Mouse (Mus musculus) heart, embryonic 16.5 days (tissue): ENCODE measurements around the gene Rbks. TPM values are rescaled to one million over a fixed set of nuclear protein-coding genes. Genes with fewer than 3 reads are reported as not detected.

Experiments used
- ATAC-seq: fragments of 200-750 bp; cut with Nextera tagmentation; replicated peaks from 2 replicates; pipeline ENCODE4 v1.8.0; 2017; ENCODE audit warnings: moderate number of reproducible peaks; ENCODE audit not compliant: insufficient read depth, low FRiP score; ENCODE audit errors: extremely low read depth
- H3K27ac ChIP-seq: fragments of 300-500 bp; sonication (generic); 2 replicates; pipeline ENCODE4 v1.5.1; 2014; ENCODE audit warnings: mild to moderate bottlenecking, low read length, control low read depth, moderate library complexity
- H3K27me3 ChIP-seq: fragments of 300-500 bp; sonication (generic); 2 replicates; pipeline ENCODE4 v1.6.1; 2014; ENCODE audit warnings: low read length, mixed read lengths; ENCODE audit not compliant: control insufficient read depth, insufficient read depth
- H3K36me3 ChIP-seq: fragments of 300-500 bp; sonication (generic); 2 replicates; pipeline ENCODE4 v1.6.1; 2014; ENCODE audit not compliant: control insufficient read depth, insufficient read depth
- H3K4me1 ChIP-seq: fragments of 300-500 bp; sonication (generic); 2 replicates; pipeline ENCODE4 v1.6.1; 2014; ENCODE audit warnings: low read length, mixed read lengths; ENCODE audit not compliant: control insufficient read depth, insufficient read depth
- H3K4me2 ChIP-seq: fragments of 300-500 bp; sonication (generic); 2 replicates; pipeline ENCODE4 v1.6.1; 2014; ENCODE audit warnings: low read depth, mild to moderate bottlenecking, control low read depth, low read length
- H3K4me3 ChIP-seq: fragments of 300-500 bp; sonication (generic); 2 replicates; pipeline ENCODE4 v1.5.1; 2014; ENCODE audit warnings: mild to moderate bottlenecking, control low read depth, low read length
- H3K9ac ChIP-seq: fragments of 300-500 bp; sonication (generic); 2 replicates; pipeline ENCODE4 v1.6.1; 2014; ENCODE audit warnings: low read length, control low read depth
- H3K9me3 ChIP-seq: fragments of 300-500 bp; sonication (generic); replicated peaks from 2 replicates; pipeline ENCODE4 v1.6.1; 2016; ENCODE audit warnings: low read length; ENCODE audit not compliant: control insufficient read depth
- WGBS: fragments of 180-500 bp; shearing (Covaris S2); extraction: QIAGEN DNeasy Blood & Tissue Kit; methylation state at CpG from one replicate; pipeline ENCODE4 v1.1.7; 2014; 5-methylcytosine and 5-hydroxymethylcytosine counted together
- polyA plus RNA-seq: library from polyadenylated mRNA; unstranded; fragments of >200 nt; fragmentation: Nextera tagmentation; extraction: Ambion mirVana; gene quantifications from 2 replicates; pipeline ENCODE4 v1.2.1, GENCODE M21; 2015

Rbks gene
- polyA plus RNA-seq, 1 experiment from 2014 or later, result 5.2 TPM

- Histone ChIP-seq H3K4me1 (peaks cover 34% of the 10 kb centered on the region), H3K9ac (no peak overlapping the region), H3K36me3 (no peaks in the 10 kb centered on the region; the same call in 1 of the 2 replicates), H3K9me3 (no peaks in the 10 kb centered on the region), H3K27ac (peak overlapping the region; percentile 70), H3K4me2 (no peak overlapping the region), H3K4me3 (no peak overlapping the region), H3K27me3 (no peaks in the 10 kb centered on the region)
- ATAC-seq, result peak; percentile 56
- 25% methylated on average over 3 of the region's 3 CpGs for WGBS
Observed at GRCm38 (mm10) chr5:31627117-31627516, 70.3 kb downstream of the Rbks start.

- Histone ChIP-seq H3K4me2 (no peak overlapping the region), H3K9me3 (no peaks in the 10 kb centered on the region), H3K36me3 (peaks cover 29% of the 10 kb centered on the region), H3K9ac (no peak overlapping the region), H3K4me3 (no peak overlapping the region), H3K27ac (no peak overlapping the region), H3K4me1 (peaks cover 3% of the 10 kb centered on the region; the same call in 1 of the 2 replicates), H3K27me3 (no peaks in the 10 kb centered on the region)
- WGBS, result 90% methylated on average over 3 of the region's 3 CpGs
- ATAC-seq, result no peak
Observed at GRCm38 (mm10) chr5:31620326-31620725, 77.1 kb downstream of the Rbks start.

- Histone ChIP-seq H3K4me1 (peaks cover 12% of the 10 kb centered on the region), H3K36me3 (peaks cover 22% of the 10 kb centered on the region), H3K4me2 (peak overlapping the region; percentile 74), H3K9me3 (no peaks in the 10 kb centered on the region), H3K27me3 (no peaks in the 10 kb centered on the region), H3K4me3 (peak overlapping the region; percentile 69), H3K9ac (peak overlapping the region; percentile 82), H3K27ac (peak overlapping the region; percentile 92)
- WGBS, result 44% methylated on average over 6 of the region's 6 CpGs
- no peak for ATAC-seq
Observed at GRCm38 (mm10) chr5:31614339-31615025, 82.9 kb downstream of the Rbks start.

- Histone ChIP-seq H3K4me3 (peak overlapping the region; percentile 69), H3K4me2 (peak overlapping the region; percentile 74), H3K9ac (peak overlapping the region; percentile 82), H3K27me3 (no peaks in the 10 kb centered on the region), H3K27ac (peak overlapping the region; percentile 92), H3K4me1 (peaks cover 12% of the 10 kb centered on the region), H3K36me3 (peaks cover 17% of the 10 kb centered on the region), H3K9me3 (no peaks in the 10 kb centered on the region)
- WGBS, result under 1% methylated on average over 37 of the region's 37 CpGs
- ATAC-seq, result peak; percentile 90
Observed at GRCm38 (mm10) chr5:31613852-31614286, 83.6 kb downstream of the Rbks start.

- Histone ChIP-seq H3K36me3 (peaks cover under 1% of the 10 kb centered on the region), H3K27ac (no peak overlapping the region), H3K4me2 (no peak overlapping the region), H3K4me1 (peaks cover 12% of the 10 kb centered on the region), H3K4me3 (no peak overlapping the region), H3K9ac (no peak overlapping the region), H3K27me3 (no peaks in the 10 kb centered on the region), H3K9me3 (no peaks in the 10 kb centered on the region)
- 78% methylated on average over 1 of the region's 1 CpGs for WGBS
- no peak for ATAC-seq
Observed at GRCm38 (mm10) chr5:31611186-31611585, 86.2 kb downstream of the Rbks start.

- Histone ChIP-seq H3K27me3 (no peaks in the 10 kb centered on the region), H3K9me3 (no peaks in the 10 kb centered on the region), H3K4me1 (peaks cover 8% of the 10 kb centered on the region), H3K9ac (no peak overlapping the region), H3K4me3 (no peak overlapping the region), H3K4me2 (no peak overlapping the region), H3K27ac (no peak overlapping the region), H3K36me3 (no peaks in the 10 kb centered on the region)
- ATAC-seq, result no peak
- 49% methylated on average over 13 of the region's 13 CpGs for WGBS
Observed at GRCm38 (mm10) chr5:31610376-31611086, 86.9 kb downstream of the Rbks start.

GRCm38 (mm10) chr5:31606151-31606550 lies 91.3 kb downstream of the Rbks start:
- Histone ChIP-seq H3K27me3 (no peaks in the 10 kb centered on the region), H3K27ac (no peak overlapping the region), H3K4me1 (no peaks in the 10 kb centered on the region), H3K4me2 (no peak overlapping the region), H3K36me3 (no peaks in the 10 kb centered on the region), H3K9me3 (no peaks in the 10 kb centered on the region), H3K9ac (no peak overlapping the region), H3K4me3 (no peak overlapping the region)
- ATAC-seq, result no peak
- WGBS, result 39% methylated on average over 3 of the region's 3 CpGs

GRCm38 (mm10) chr5:31603766-31604165 lies 93.7 kb downstream of the Rbks start:
- H3K36me3 ChIP-seq, result no peaks in the 10 kb centered on the region
- no peak for ATAC-seq

GRCm38 (mm10) chr5:31602377-31602776 lies 95.0 kb downstream of the Rbks start:
- Histone ChIP-seq H3K4me1 (no peaks in the 10 kb centered on the region; the same call in 1 of the 2 replicates), H3K4me2 (no peak overlapping the region), H3K4me3 (no peak overlapping the region), H3K9ac (no peak overlapping the region), H3K9me3 (no peaks in the 10 kb centered on the region), H3K27me3 (no peaks in the 10 kb centered on the region), H3K27ac (peak overlapping the region; percentile 41), H3K36me3 (no peaks in the 10 kb centered on the region)
- peak; percentile 79 for ATAC-seq
- 61% methylated on average over 1 of the region's 1 CpGs for WGBS

More at GRCm38 (mm10) chr5:31603766-31604165, 93.7 kb downstream of the Rbks start:
- Histone ChIP-seq H3K4me1 (no peaks in the 10 kb centered on the region), H3K4me3 (no peak overlapping the region), H3K27ac (no peak overlapping the region), H3K4me2 (no peak overlapping the region), H3K9ac (no peak overlapping the region), H3K9me3 (no peaks in the 10 kb centered on the region), H3K27me3 (no peaks in the 10 kb centered on the region)
- 73% methylated on average over 6 of the region's 6 CpGs for WGBS
